Mouse (Mus musculus) heart, adult 18-20 months (tissue): ENCODE data around the gene Atp1b3. TPM values are rescaled to one million over a fixed set of nuclear protein-coding genes. Genes with fewer than 3 reads are reported as not detected.

Experiments used
- total RNA-seq, 2 experiments: library from RNA; stranded (reverse); gene quantifications; 2 replicates each; pipeline ENCODE4 v1.2.3; 2021

Atp1b3 gene
- total RNA-seq, 2 experiments from 2014 or later = 51.6 to 63.6 TPM

Other genes starting within 250 kb of the Atp1b3 start
- gene Gk5, start 245.1 kb downstream of the Atp1b3 start, total RNA-seq = 1 to 10 TPM; 1.7 to 2.4 TPM
- 10 to 100 TPM; 75.3 to 89.2 TPM for gene Tfdp2, start 168.2 kb downstream of the Atp1b3 start, total RNA-seq
- 10 to 100 TPM; 71.2 to 86.4 TPM for gene Rnf7, start 114.2 kb upstream of the Atp1b3 start, total RNA-seq
- gene Gm28729, start 160.8 kb upstream of the Atp1b3 start, total RNA-seq = not detected